Mouse (Mus musculus) kidney, postnatal 0 days (tissue): ENCODE data around the gene Atp13a1. TPM values are rescaled to one million over a fixed set of nuclear protein-coding genes. Genes with fewer than 3 reads are reported as not detected.

Experiments used
- ATAC-seq: fragments of 200-750 bp; cut with Nextera tagmentation; replicated peaks from 2 replicates; pipeline ENCODE4 v1.8.0; 2017; ENCODE audit warnings: low read depth, moderate number of reproducible peaks, moderate TSS enrichment, moderate library complexity; ENCODE audit not compliant: low FRiP score
- DNase-seq: peaks from one replicate; pipeline ENCODE4 v3.0.0-alpha.2; 2016; ENCODE audit warnings: low spot score
- H3K27ac ChIP-seq: fragments of 300-500 bp; sonication (generic); 2 replicates; pipeline ENCODE4 v1.5.1; 2014; ENCODE audit warnings: mild to moderate bottlenecking
- H3K27me3 ChIP-seq: fragments of 300-500 bp; sonication (generic); 2 replicates; pipeline ENCODE4 v1.6.1; 2014; ENCODE audit warnings: low read length, mixed read lengths; ENCODE audit not compliant: insufficient read depth
- H3K36me3 ChIP-seq: fragments of 300-500 bp; sonication (generic); 2 replicates; pipeline ENCODE4 v1.6.1; 2014; ENCODE audit warnings: low read length, mixed read lengths; ENCODE audit not compliant: insufficient read depth
- H3K4me1 ChIP-seq: fragments of 300-500 bp; sonication (generic); replicated peaks from 2 replicates; pipeline ENCODE4 v1.6.1; 2014; ENCODE audit warnings: antibody characterized with exemption, low read length, mixed read lengths; ENCODE audit not compliant: insufficient read depth
- H3K4me2 ChIP-seq: fragments of 300-500 bp; sonication (generic); 2 replicates; pipeline ENCODE4 v1.6.1; 2014; ENCODE audit warnings: mild to moderate bottlenecking, low read length, moderate library complexity, mixed read lengths
- H3K4me3 ChIP-seq: fragments of 300-500 bp; sonication (generic); replicated peaks from 2 replicates; pipeline ENCODE4 v1.5.1; 2014; ENCODE audit warnings: low read depth, low read length
- H3K9ac ChIP-seq: fragments of 300-500 bp; sonication (generic); 2 replicates; pipeline ENCODE4 v1.6.1; 2014; ENCODE audit warnings: low read depth, low read length
- H3K9me3 ChIP-seq: fragments of 300-500 bp; sonication (generic); replicated peaks from 2 replicates; pipeline ENCODE4 v1.6.1; 2016; ENCODE audit warnings: low read length, inconsistent platforms, mixed read lengths
- CTCF ChIP-seq: IDR thresholded peaks from 2 replicates; pipeline ENCODE4 v1.5.1; 2016; ENCODE audit warnings: antibody characterized with exemption, low read depth, mild to moderate bottlenecking, moderate library complexity
- WGBS: fragments of 180-500 bp; shearing (Covaris S2); extraction: QIAGEN DNeasy Blood & Tissue Kit; methylation state at CpG from one replicate; pipeline ENCODE4 v1.1.7; 2014; 5-methylcytosine and 5-hydroxymethylcytosine counted together
- polyA plus RNA-seq: library from polyadenylated mRNA; unstranded; fragments of >200 nt; fragmentation: Nextera tagmentation; extraction: Ambion mirVana; gene quantifications from 2 replicates; pipeline ENCODE4 v1.2.1, GENCODE M21; 2015

Gene Atp13a1
- polyA plus RNA-seq, 1 experiment from 2014 or later = 34.1 TPM

GRCm38 (mm10) chr8:69804537-69804936 lies 13.6 kb downstream of the Atp13a1 start:
- Histone ChIP-seq H3K4me3 (no peak overlapping the region), H3K27ac (no peak overlapping the region), H3K4me2 (no peak overlapping the region), H3K9me3 (no peaks in the 10 kb centered on the region), H3K4me1 (no peaks in the 10 kb centered on the region), H3K36me3 (peaks cover 57% of the 10 kb centered on the region), H3K9ac (no peak overlapping the region), H3K27me3 (no peaks in the 10 kb centered on the region)
- ATAC-seq = no peak
- no peak for DNase-seq
- 85% methylated on average over 6 of the region's 6 CpGs for WGBS
- TF ChIP-seq CTCF = no peak

DNA sequence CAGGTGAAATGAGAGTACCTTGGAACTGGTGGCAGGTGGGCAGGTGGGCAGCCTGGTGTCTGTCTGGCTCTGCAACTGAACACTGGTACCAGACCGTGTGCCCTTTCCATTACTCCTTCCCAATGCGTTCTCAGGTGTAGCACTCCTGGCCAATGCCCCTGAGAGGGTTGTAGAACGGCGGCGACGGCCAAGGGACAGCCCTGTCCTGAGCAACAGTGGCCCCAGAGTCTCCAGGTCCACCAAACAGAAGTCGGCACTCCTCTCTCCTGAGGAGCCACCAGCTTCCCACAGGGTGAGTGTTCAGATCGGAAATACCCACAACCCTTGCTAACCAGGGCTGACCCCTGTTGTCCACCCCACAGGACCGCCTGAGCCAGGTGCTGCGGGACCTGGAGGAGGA lies 14.1 kb downstream of the Atp13a1 start:
- H3K4me1 ChIP-seq = no peaks in the 10 kb centered on the region
- no peak overlapping the region for H3K4me3 ChIP-seq
- no peaks in the 10 kb centered on the region for H3K27me3 ChIP-seq
- no peaks in the 10 kb centered on the region for H3K9me3 ChIP-seq
- H3K4me2 ChIP-seq = no peak overlapping the region
- no peak overlapping the region for H3K9ac ChIP-seq
- WGBS = 96% methylated on average over 10 of the region's 10 CpGs
- peaks cover 52% of the 10 kb centered on the region for H3K36me3 ChIP-seq
- no peak for TF ChIP-seq CTCF
- no peak overlapping the region for H3K27ac ChIP-seq
- DNase-seq = no peak
- ATAC-seq = no peak

DNA sequence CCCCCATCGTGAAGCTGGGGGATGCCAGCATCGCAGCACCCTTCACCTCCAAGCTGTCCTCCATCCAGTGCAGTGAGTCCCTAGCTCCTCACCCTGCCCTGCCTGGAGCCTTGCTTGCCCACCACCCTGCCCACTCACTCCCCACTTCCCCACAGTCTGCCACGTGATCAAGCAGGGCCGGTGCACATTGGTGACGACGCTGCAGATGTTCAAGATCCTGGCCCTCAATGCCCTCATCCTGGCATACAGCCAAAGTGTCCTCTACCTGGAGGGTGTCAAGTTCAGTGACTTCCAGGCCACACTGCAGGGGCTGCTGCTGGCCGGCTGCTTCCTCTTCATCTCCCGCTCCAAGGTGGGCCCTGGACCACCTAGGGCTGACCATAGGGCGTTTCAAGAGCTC lies 14.5 kb downstream of the Atp13a1 start:
- H3K27me3 ChIP-seq = no peaks in the 10 kb centered on the region
- H3K9me3 ChIP-seq = no peaks in the 10 kb centered on the region
- no peaks in the 10 kb centered on the region for H3K4me1 ChIP-seq
- DNase-seq (no peak), ATAC-seq (no peak)
- H3K36me3 ChIP-seq = peaks cover 48% of the 10 kb centered on the region
- no peak for TF ChIP-seq CTCF
- H3K9ac ChIP-seq = no peak overlapping the region
- H3K27ac ChIP-seq = no peak overlapping the region
- 89% methylated on average over 9 of the region's 9 CpGs for WGBS
- no peak overlapping the region for H3K4me3 ChIP-seq
- no peak overlapping the region for H3K4me2 ChIP-seq

- Histone ChIP-seq H3K9ac (no peak overlapping the region), H3K4me2 (no peak overlapping the region), H3K27me3 (no peaks in the 10 kb centered on the region), H3K4me1 (no peaks in the 10 kb centered on the region), H3K4me3 (no peak overlapping the region), H3K9me3 (no peaks in the 10 kb centered on the region), H3K36me3 (peaks cover 39% of the 10 kb centered on the region), H3K27ac (no peak overlapping the region)
- DNase-seq (no peak), ATAC-seq (no peak)
- TF ChIP-seq CTCF = no peak
- WGBS = 94% methylated on average over 5 of the region's 5 CpGs
These were observed 16.3 kb downstream of the Atp13a1 start for GRCm38 (mm10) chr8:69807236-69807635.

- H3K36me3 ChIP-seq = peaks cover 30% of the 10 kb centered on the region
- H3K4me3 ChIP-seq = peak within 1 kb of the TSS; percentile 55
- peak; percentile 77 for ATAC-seq
- no peaks in the 10 kb centered on the region for H3K4me1 ChIP-seq
- H3K27me3 ChIP-seq = no peaks in the 10 kb centered on the region
- H3K27ac ChIP-seq = no peak within 1 kb of the TSS
- no peak for TF ChIP-seq CTCF
- H3K9ac ChIP-seq = peak within 1 kb of the TSS; percentile 69
- no peaks in the 10 kb centered on the region for H3K9me3 ChIP-seq
- peak; percentile 84 for DNase-seq
- 5% methylated on average over 28 of the region's 28 CpGs for WGBS
- H3K4me2 ChIP-seq = peak within 1 kb of the TSS; percentile 94
These were observed 17.3 kb downstream of the Atp13a1 start, which contains the start of gene Gmip for GRCm38 (mm10) chr8:69808094-69808863. Gmip (plus strand) TSS chr8:69808679.

- ATAC-seq = peak; percentile 10; the same call in 1 of the 2 replicates
- H3K4me2 ChIP-seq = peak overlapping the region; percentile 94
- no peaks in the 10 kb centered on the region for H3K9me3 ChIP-seq
- H3K27me3 ChIP-seq = no peaks in the 10 kb centered on the region
- H3K27ac ChIP-seq = no peak overlapping the region
- WGBS = under 1% methylated on average over 23 of the region's 23 CpGs
- H3K9ac ChIP-seq = peak overlapping the region; percentile 69
- H3K4me1 ChIP-seq = no peaks in the 10 kb centered on the region
- H3K36me3 ChIP-seq = peaks cover 24% of the 10 kb centered on the region
- TF ChIP-seq CTCF = no peak
- DNase-seq = peak; percentile 18
- peak overlapping the region; percentile 55 for H3K4me3 ChIP-seq
These were observed 18.0 kb downstream of the Atp13a1 start for GRCm38 (mm10) chr8:69808864-69809403.
